ENCODE assay signal across 21 mouse cellular contexts in the genomic region with DNA sequence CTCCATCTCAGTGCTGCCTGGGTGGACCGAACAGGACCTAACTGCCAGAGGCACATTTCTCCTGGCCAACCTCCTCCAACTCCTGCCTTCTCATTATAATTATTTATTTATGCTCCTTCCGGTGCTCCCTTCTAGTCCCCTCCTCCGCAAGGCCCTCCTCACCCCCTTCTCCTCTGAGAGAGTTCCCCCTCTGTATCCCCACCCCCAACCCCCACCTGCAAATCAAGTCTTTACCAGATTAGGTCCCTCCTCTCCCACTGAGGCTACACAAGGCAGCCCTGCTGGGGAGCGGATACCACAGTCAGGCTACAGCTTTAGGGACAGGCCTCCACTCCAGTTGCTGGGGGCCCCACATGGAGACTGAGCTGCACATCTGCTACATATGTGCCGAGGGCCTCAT. TPM values are rescaled to one million over a fixed set of nuclear protein-coding genes. Genes with fewer than 3 reads are reported as not detected.
"Had no signal": no experiment of that assay in that cellular context is flagged by ENCODE, and none has a peak within 500 bp of the region (broad histone marks: within the 10 kb centered on the region; RNA-seq: fewer than 3 reads in every experiment).

No protein-coding gene starts in this region.

- H3K9ac ChIP-seq: liver, embryonic 13.5 days; midbrain, embryonic 12.5 days; midbrain, embryonic 15.5 days; neural tube, embryonic 13.5 days; stomach, embryonic 15.5 days had no signal

- H3K27me3 ChIP-seq: liver, embryonic 13.5 days; midbrain, embryonic 12.5 days; midbrain, embryonic 15.5 days; neural tube, embryonic 13.5 days; stomach, embryonic 15.5 days had no signal

- H3K4me2 ChIP-seq: liver, embryonic 13.5 days; midbrain, embryonic 12.5 days; midbrain, embryonic 15.5 days; neural tube, embryonic 13.5 days; stomach, embryonic 15.5 days had no signal

- H3K36me3 ChIP-seq: liver, embryonic 13.5 days; midbrain, embryonic 12.5 days; midbrain, embryonic 15.5 days; neural tube, embryonic 13.5 days; stomach, embryonic 15.5 days had no signal

- ATAC-seq: midbrain, embryonic 15.5 days had no signal

- H3K4me3 ChIP-seq: liver, embryonic 13.5 days; midbrain, embryonic 12.5 days; midbrain, embryonic 15.5 days; myocyte; neural tube, embryonic 13.5 days; stomach, embryonic 15.5 days had no signal

- H3K9me3 ChIP-seq: liver, embryonic 13.5 days; midbrain, embryonic 12.5 days; midbrain, embryonic 15.5 days; neural tube, embryonic 13.5 days; stomach, embryonic 15.5 days had no signal

- DNase-seq: kidney, postnatal 36 days; left cerebral cortex, postnatal 4 days; liver, embryonic 13.5 days; lung, adult 2 months; lung, postnatal 14 days; lung, postnatal 4 days; retina, postnatal 1 day; right cerebral cortex, postnatal 25 days; spleen, adult 18-20 months; thymus, postnatal 25 days had no signal

- H3K27ac ChIP-seq: kidney, postnatal 0 days; liver, embryonic 13.5 days; midbrain, embryonic 12.5 days; midbrain, embryonic 15.5 days; neural tube, embryonic 13.5 days; stomach, embryonic 15.5 days had no signal

RNA-seq across cellular contexts. Expression of gene Trpm1, which starts 39.8 kb away (rescaled TPM):
- total RNA-seq: liver, adult 2 months; megakaryocyte progenitor cell, adult 5-6 weeks; monocyte, adult 5-6 weeks had no signal
- polyA plus RNA-seq: kidney, embryonic 14.5 days; liver, embryonic 13.5 days; liver, embryonic 16.5 days; neural tube, embryonic 13.5 days had no signal
